Mouse (Mus musculus): ENCODE measurements around the gene Apbb1ip. TPM values are rescaled to one million over a fixed set of nuclear protein-coding genes. Genes with fewer than 3 reads are reported as not detected.
"Not testable (repeated sequence)": the region's sequence is repeated elsewhere in the genome, so short reads cannot be mapped to it uniquely, and the experiment has no call there.

Gene Apbb1ip
- polyA plus RNA-seq, 1 experiment from 2014 or later = 2.2 TPM

DNA sequence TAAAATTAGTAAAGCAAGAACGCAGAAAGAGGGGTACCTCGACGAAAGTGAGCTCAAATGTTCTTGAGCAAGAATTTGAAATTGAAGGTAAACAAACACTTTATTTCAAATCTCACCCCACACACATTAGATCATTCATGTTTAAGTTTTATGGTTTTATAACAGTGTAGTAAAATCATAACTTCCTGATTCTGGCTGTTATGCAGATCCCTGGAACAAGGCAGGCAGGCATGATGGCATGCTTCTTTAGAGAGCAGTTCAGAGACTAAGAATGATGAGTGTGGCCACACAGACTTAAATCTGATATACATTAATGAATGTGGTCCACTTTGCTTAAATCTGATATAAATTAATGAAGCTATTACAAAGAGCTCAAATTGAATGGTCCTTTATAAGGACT lies 102.7 kb downstream of the Apbb1ip start:
- ATAC-seq (ENCODE audit: insufficient read depth, low FRiP score) = no peak
- WGBS = 82% methylated on average over 3 of the region's 3 CpGs

DNA sequence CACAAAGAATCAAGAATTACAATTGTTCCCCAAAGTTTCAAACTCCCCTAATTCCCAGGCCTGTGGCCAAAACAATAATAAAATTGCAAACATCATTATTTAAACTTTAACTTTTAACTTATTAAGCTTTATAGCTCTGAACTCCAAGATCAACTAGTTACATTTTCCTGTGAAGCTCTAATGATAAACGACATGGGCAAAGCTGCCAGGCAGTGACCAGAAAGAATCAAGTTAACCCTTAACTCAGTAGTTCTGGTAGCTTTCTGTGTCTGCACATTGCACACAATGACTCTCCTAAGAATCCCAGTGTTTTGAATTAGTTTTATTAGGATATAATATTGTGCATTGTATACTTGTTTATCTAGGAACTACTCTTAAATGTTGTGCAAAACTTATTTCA lies 104.9 kb downstream of the Apbb1ip start:
- Histone ChIP-seq H3K4me1 (ENCODE audit: control insufficient read depth, insufficient read depth, low read length) (no peaks in the 10 kb centered on the region), H3K27ac (ENCODE audit: low read length) (no peak overlapping the region), H3K4me2 (ENCODE audit: low read depth, low read length) (no peak overlapping the region), H3K27me3 (ENCODE audit: control insufficient read depth, insufficient read depth, low read length) (no peaks in the 10 kb centered on the region), H3K4me3 (replicated peaks; ENCODE audit: low read length) (no peak overlapping the region), H3K9me3 (replicated peaks; ENCODE audit: control insufficient read depth, low read length) (no peaks in the 10 kb centered on the region), H3K36me3 (ENCODE audit: control insufficient read depth, insufficient read depth, low read length) (no peaks in the 10 kb centered on the region), H3K9ac (ENCODE audit: low read length) (no peak overlapping the region)
- WGBS = 21% methylated on average over 1 of the region's 1 CpGs
- ATAC-seq (ENCODE audit: insufficient read depth, low FRiP score) = no peak

More for the DNA sequence above, 102.7 kb downstream of the Apbb1ip start:
- no peaks in the 10 kb centered on the region for H3K4me1 ChIP-seq (ENCODE audit: control insufficient read depth, insufficient read depth, low read length)
- no peak overlapping the region for H3K27ac ChIP-seq (ENCODE audit: low read length)
- H3K36me3 ChIP-seq (ENCODE audit: control insufficient read depth, insufficient read depth, low read length) = no peaks in the 10 kb centered on the region
- no peak overlapping the region for H3K4me3 ChIP-seq (replicated peaks; ENCODE audit: low read length)
- no peaks in the 10 kb centered on the region for H3K9me3 ChIP-seq (replicated peaks; ENCODE audit: control insufficient read depth, low read length)
- H3K9ac ChIP-seq (ENCODE audit: low read length) = no peak overlapping the region
- H3K27me3 ChIP-seq (ENCODE audit: control insufficient read depth, insufficient read depth, low read length) = no peaks in the 10 kb centered on the region
- no peak overlapping the region for H3K4me2 ChIP-seq (ENCODE audit: low read depth, low read length)

- H3K27ac ChIP-seq (ENCODE audit: low read length); H3K36me3 ChIP-seq (ENCODE audit: control insufficient read depth, insufficient read depth, low read length); H3K27me3 ChIP-seq (ENCODE audit: control insufficient read depth, insufficient read depth, low read length); H3K9ac ChIP-seq (ENCODE audit: low read length); H3K9me3 ChIP-seq (replicated peaks; ENCODE audit: control insufficient read depth, low read length); ATAC-seq (ENCODE audit: insufficient read depth, low FRiP score); H3K4me1 ChIP-seq (ENCODE audit: control insufficient read depth, insufficient read depth, low read length); H3K4me3 ChIP-seq (replicated peaks; ENCODE audit: low read length); H3K4me2 ChIP-seq (ENCODE audit: low read depth, low read length): not testable (repeated sequence)
- 79% methylated on average over 3 of the region's 3 CpGs for WGBS
Observed at GRCm38 (mm10) chr2:22880726-22881125, 106.8 kb downstream of the Apbb1ip start.

DNA sequence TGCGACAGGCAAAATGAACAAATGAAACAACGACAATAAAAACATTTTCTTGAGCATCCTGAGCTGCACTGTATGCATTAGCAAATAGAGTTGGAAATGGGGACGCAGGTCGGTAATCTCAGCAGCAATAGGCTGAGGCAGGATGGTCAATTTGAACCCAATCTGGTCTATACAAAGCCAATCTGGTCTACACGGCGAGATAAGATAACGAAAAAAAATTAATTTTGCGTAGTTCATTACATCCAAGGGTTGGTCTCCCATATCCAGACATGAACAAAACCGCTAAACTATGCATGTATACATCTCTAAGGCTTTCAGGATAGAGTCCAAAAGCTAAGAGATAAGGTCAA lies 121.0 kb downstream of the Apbb1ip start:
- Histone ChIP-seq H3K4me2 (ENCODE audit: low read depth, low read length) (peak overlapping the region; percentile 75), H3K9me3 (replicated peaks; ENCODE audit: control insufficient read depth, low read length) (no peaks in the 10 kb centered on the region), H3K36me3 (ENCODE audit: control insufficient read depth, insufficient read depth, low read length) (no peaks in the 10 kb centered on the region), H3K4me3 (replicated peaks; ENCODE audit: low read length) (peak overlapping the region; percentile 91), H3K27ac (ENCODE audit: low read length) (peak overlapping the region; percentile 75), H3K27me3 (ENCODE audit: control insufficient read depth, insufficient read depth, low read length) (no peaks in the 10 kb centered on the region), H3K4me1 (ENCODE audit: control insufficient read depth, insufficient read depth, low read length) (no peaks in the 10 kb centered on the region; the same call in 1 of the 2 replicates), H3K9ac (ENCODE audit: low read length) (peak overlapping the region; percentile 81)
- no peak; the same call in 1 of the 2 replicates for ATAC-seq (ENCODE audit: insufficient read depth, low FRiP score)
- WGBS = 18% methylated on average over 9 of the region's 9 CpGs

DNA sequence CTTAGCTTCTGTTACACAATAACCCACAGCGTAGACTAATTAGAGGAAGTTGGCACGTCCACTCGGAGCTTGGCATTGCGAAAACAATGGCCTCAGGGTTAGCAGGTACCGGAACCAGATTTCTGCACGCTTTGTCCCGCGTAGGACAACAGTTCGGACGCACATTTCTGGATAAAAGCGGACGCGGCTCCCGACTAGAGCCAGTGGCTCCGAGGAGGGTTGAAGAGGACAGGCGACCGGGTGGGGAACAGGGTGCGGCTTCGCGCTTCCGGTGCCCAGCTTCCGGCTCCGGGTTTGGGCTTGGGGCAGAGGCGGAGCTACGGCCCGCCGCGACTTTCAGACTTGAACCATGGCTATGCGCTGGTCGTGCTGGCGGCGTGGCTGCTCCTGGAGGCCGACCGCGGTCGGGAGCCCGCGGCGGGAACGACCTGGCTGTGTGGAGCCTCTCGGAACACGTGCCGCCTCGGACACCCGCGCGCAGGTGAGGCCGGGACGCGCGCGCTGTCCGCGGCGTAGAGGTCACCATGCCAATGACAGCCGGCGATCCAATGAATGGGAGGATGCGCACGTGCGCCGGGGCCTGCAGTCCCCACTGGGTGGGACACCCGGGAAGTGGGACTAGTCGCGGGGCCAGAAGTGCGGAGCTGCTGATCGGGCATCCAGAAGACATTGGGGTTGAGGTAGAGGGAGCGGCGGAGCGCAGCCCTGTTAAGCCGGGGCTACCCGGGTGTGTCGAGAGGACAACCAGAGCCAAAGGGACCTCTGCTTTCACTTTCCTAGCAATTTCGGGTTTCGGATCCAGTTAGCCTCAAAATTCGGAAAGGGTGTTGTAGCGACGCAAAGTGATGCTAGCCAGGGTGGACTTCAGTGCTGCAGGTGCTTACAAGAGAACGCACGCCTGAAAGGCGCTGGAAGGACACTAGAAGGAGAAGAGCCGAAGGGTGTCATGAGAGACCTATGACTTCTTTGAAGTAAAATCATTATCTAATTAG lies 121.7 kb downstream of the Apbb1ip start, which contains the start of gene Pdss1:
Gene Pdss1 (plus strand): TSS at position 241 of the 992 bp plus-strand sequence.
- whole genome bisulfite sequencing = under 1% methylated on average over 81 of the region's 81 CpGs

GRCm38 (mm10) chr2:22903947-22904346 lies 130.1 kb downstream of the Apbb1ip start:
- no peaks in the 10 kb centered on the region for H3K27me3 ChIP-seq (ENCODE audit: control insufficient read depth, insufficient read depth, low read length)
- H3K4me1 ChIP-seq (ENCODE audit: control insufficient read depth, insufficient read depth, low read length) = no peaks in the 10 kb centered on the region
- H3K4me3 ChIP-seq (replicated peaks; ENCODE audit: low read length) = no peak overlapping the region
- no peaks in the 10 kb centered on the region for H3K9me3 ChIP-seq (replicated peaks; ENCODE audit: control insufficient read depth, low read length)
- H3K36me3 ChIP-seq (ENCODE audit: control insufficient read depth, insufficient read depth, low read length) = no peaks in the 10 kb centered on the region
- 95% methylated on average over 3 of the region's 3 CpGs for WGBS
- ATAC-seq (ENCODE audit: insufficient read depth, low FRiP score) = no peak
- no peak overlapping the region for H3K9ac ChIP-seq (ENCODE audit: low read length)
- H3K4me2 ChIP-seq (ENCODE audit: low read depth, low read length) = no peak overlapping the region
- H3K27ac ChIP-seq (ENCODE audit: low read length) = no peak overlapping the region

More for the DNA sequence above, 121.7 kb downstream of the Apbb1ip start, which contains the start of gene Pdss1:
- H3K4me1 ChIP-seq (ENCODE audit: control insufficient read depth, insufficient read depth, low read length) = no peaks in the 10 kb centered on the region; the same call in 1 of the 2 replicates
- peak within 1 kb of the TSS; percentile 91 for H3K4me3 ChIP-seq (replicated peaks; ENCODE audit: low read length)
- no peaks in the 10 kb centered on the region for H3K36me3 ChIP-seq (ENCODE audit: control insufficient read depth, insufficient read depth, low read length)
- peak within 1 kb of the TSS; percentile 81 for H3K9ac ChIP-seq (ENCODE audit: low read length)
- peak within 1 kb of the TSS; percentile 75 for H3K27ac ChIP-seq (ENCODE audit: low read length)
- H3K4me2 ChIP-seq (ENCODE audit: low read depth, low read length) = peak within 1 kb of the TSS; percentile 75
- H3K27me3 ChIP-seq (ENCODE audit: control insufficient read depth, insufficient read depth, low read length) = no peaks in the 10 kb centered on the region
- peak; percentile 98 for ATAC-seq (ENCODE audit: insufficient read depth, low FRiP score)
- no peaks in the 10 kb centered on the region for H3K9me3 ChIP-seq (replicated peaks; ENCODE audit: control insufficient read depth, low read length)

DNA sequence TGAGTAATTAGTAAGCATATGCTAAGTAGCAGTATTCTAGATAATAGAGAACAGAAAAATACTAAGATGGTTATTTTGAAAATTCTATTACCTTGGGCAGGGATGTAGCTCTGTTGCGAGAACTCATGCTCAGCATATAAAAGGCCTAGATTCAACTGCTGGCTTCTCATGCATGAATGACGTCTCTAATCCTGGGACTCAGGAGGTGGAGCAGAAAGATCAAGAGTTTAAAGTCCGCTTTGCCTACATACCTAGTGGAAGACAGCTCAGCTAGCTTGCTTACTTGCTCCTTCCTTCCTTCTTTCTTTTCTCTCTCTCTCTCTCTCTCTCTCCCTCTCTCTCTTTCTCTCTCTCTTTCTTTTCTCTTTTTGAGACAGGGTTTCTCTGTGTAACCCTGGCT lies 140.5 kb downstream of the Apbb1ip start:
- H3K4me3 ChIP-seq (replicated peaks; ENCODE audit: low read length) = no peak overlapping the region
- H3K27me3 ChIP-seq (ENCODE audit: control insufficient read depth, insufficient read depth, low read length) = no peaks in the 10 kb centered on the region
- H3K4me2 ChIP-seq (ENCODE audit: low read depth, low read length) = no peak overlapping the region
- no peak overlapping the region for H3K9ac ChIP-seq (ENCODE audit: low read length)
- WGBS = 84% methylated on average over 3 of the region's 3 CpGs
- H3K36me3 ChIP-seq (ENCODE audit: control insufficient read depth, insufficient read depth, low read length) = peaks cover 4% of the 10 kb centered on the region; the same call in 1 of the 2 replicates
- no peaks in the 10 kb centered on the region for H3K9me3 ChIP-seq (replicated peaks; ENCODE audit: control insufficient read depth, low read length)
- H3K27ac ChIP-seq (ENCODE audit: low read length) = no peak overlapping the region
- no peak for ATAC-seq (ENCODE audit: insufficient read depth, low FRiP score)
- H3K4me1 ChIP-seq (ENCODE audit: control insufficient read depth, insufficient read depth, low read length) = no peaks in the 10 kb centered on the region

DNA sequence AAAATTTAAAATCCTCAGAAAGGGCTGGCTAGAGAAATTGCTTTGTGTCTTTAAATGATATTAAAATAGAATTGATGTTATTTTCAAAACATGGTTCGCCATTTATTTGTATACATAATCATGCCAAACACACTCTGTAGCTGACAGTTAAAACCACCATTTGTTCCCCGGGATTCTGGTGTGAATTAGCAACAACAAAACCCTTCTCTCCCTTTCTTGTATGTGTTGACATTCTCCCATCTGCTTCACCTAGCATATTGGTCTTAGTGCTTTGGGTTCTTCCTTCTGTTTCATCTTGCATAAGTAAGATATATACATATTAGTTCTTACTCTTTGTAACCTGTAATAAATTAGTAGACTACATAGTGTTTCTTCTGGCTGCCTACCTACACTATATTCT lies 144.8 kb downstream of the Apbb1ip start:
- Histone ChIP-seq H3K4me3 (replicated peaks; ENCODE audit: low read length) (no peak overlapping the region), H3K4me1 (ENCODE audit: control insufficient read depth, insufficient read depth, low read length) (no peaks in the 10 kb centered on the region), H3K27me3 (ENCODE audit: control insufficient read depth, insufficient read depth, low read length) (no peaks in the 10 kb centered on the region), H3K27ac (ENCODE audit: low read length) (no peak overlapping the region), H3K36me3 (ENCODE audit: control insufficient read depth, insufficient read depth, low read length) (peaks cover 4% of the 10 kb centered on the region; the same call in 1 of the 2 replicates), H3K9me3 (replicated peaks; ENCODE audit: control insufficient read depth, low read length) (no peaks in the 10 kb centered on the region), H3K9ac (ENCODE audit: low read length) (no peak overlapping the region), H3K4me2 (ENCODE audit: low read depth, low read length) (no peak overlapping the region)
- 88% methylated on average over 2 of the region's 2 CpGs for WGBS
- ATAC-seq (ENCODE audit: insufficient read depth, low FRiP score) = no peak
